Comparison of ENCODE assay signal across 12 mouse cellular contexts in the genomic region with DNA sequence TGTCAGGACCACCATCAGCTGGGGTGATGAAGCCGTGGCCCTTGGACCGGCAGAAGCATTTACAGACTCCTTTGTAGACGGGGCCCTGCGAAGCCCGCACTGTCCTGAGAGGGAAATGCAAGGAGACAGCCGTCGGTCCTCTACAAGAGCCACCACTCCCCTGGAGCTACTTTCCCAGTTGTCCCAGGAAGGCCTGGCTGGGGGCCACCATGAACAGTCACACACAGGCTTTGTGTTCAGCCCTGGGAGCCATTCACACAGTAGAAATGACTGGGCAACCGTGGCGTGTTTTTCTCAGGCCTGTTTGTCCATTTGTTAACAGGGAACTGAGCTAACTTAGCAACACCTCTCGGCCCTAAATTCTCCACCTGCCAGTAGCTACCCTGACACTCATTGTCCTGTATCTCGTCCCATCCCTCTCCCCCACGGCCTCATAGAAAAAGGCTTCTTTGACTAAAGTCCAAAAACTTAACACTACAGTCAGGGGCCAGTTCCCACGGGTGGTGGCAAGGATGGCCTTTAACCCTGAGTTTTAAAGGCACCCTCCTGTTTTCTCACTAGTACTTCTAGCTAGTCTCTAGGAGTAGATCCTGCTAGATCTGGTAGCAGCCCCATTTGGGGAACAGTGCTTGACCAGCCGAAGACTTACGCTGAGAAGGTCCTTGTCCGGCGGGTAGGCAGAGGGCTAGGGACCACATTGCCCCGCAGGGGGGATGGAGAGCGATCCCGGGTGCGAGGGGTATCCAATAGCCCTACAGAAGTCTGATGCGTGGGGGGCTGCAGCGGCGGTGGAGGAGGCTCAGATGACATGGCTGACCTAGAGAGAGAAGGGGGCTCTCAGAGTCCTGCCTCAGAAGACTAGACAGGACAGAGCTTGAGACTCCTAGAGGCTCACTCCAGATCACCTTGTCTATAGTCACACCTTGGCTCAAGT. TPM values are rescaled to one million over a fixed set of nuclear protein-coding genes. Genes with fewer than 3 reads are reported as not detected.
A peak's percentile ranks its signal among the peaks of the same experiment; 100 is the strongest.
DNase-seq lines count a peak whose midpoint lies in the region; ATAC-seq lines count a peak whose summit lies in the region.
"Had no signal": no experiment of that assay in that cellular context is flagged by ENCODE, and none has a peak within 500 bp of the region (broad histone marks: within the 10 kb centered on the region; RNA-seq: fewer than 3 reads in every experiment).

No protein-coding gene starts in this region.

- no peak overlapping the region for H3K4me2 ChIP-seq in forebrain, embryonic 12.5 days
- no peak overlapping the region for H3K4me2 ChIP-seq in forebrain, embryonic 13.5 days
- no peak overlapping the region for H3K4me2 ChIP-seq in kidney, embryonic 14.5 days (replicated peaks; ENCODE audit: low read depth, low read length)
- no peak overlapping the region for H3K4me2 ChIP-seq in midbrain, embryonic 16.5 days (ENCODE audit: low read length)
- no peak overlapping the region for H3K4me2 ChIP-seq in midbrain, embryonic 13.5 days (replicated peaks)
- H3K4me2 ChIP-seq: embryonic facial prominence, embryonic 15.5 days had no signal

- DNase-seq in kidney, adult 11 months, result peak; percentile 53
- peak; percentile 52 for DNase-seq in layer of hippocampus, adult 9-11 months
- DNase-seq in cerebellum, postnatal 4 days (ENCODE audit: low spot score in 2 of 2), result no peak
- DNase-seq: cerebellum, postnatal 25 days; thymus, adult 18-20 months had no signal

- no peak overlapping the region for H3K27ac ChIP-seq in forebrain, embryonic 12.5 days
- H3K27ac ChIP-seq in forebrain, embryonic 13.5 days, result no peak overlapping the region
- no peak overlapping the region for H3K27ac ChIP-seq in kidney, embryonic 14.5 days (ENCODE audit: low read depth, low read length)
- H3K27ac ChIP-seq in midbrain, embryonic 16.5 days (ENCODE audit: low read length), result no peak overlapping the region
- no peak overlapping the region for H3K27ac ChIP-seq in midbrain, embryonic 13.5 days
- H3K27ac ChIP-seq: embryonic facial prominence, embryonic 15.5 days had no signal

- no peak overlapping the region for H3K4me3 ChIP-seq in forebrain, embryonic 12.5 days (replicated peaks)
- no peak overlapping the region for H3K4me3 ChIP-seq in forebrain, embryonic 13.5 days
- no peak overlapping the region for H3K4me3 ChIP-seq in kidney, embryonic 14.5 days (ENCODE audit: low read length)
- no peak overlapping the region for H3K4me3 ChIP-seq in midbrain, embryonic 16.5 days (ENCODE audit: low read depth, low read length)
- no peak overlapping the region for H3K4me3 ChIP-seq in midbrain, embryonic 13.5 days (replicated peaks)
- H3K4me3 ChIP-seq: embryonic facial prominence, embryonic 15.5 days; megakaryocyte, embryonic 14.5 days had no signal

- 0 out of 2 replicates have a peak overlapping the region, but pooled peaks have one; percentile 4 for H3K9ac ChIP-seq in forebrain, embryonic 12.5 days
- no peak overlapping the region for H3K9ac ChIP-seq in forebrain, embryonic 13.5 days
- no peak overlapping the region for H3K9ac ChIP-seq in kidney, embryonic 14.5 days (ENCODE audit: low read depth, low read length)
- H3K9ac ChIP-seq in midbrain, embryonic 16.5 days (ENCODE audit: low read depth, low read length), result no peak overlapping the region
- no peak overlapping the region for H3K9ac ChIP-seq in midbrain, embryonic 13.5 days (replicated peaks)
- H3K9ac ChIP-seq: embryonic facial prominence, embryonic 15.5 days had no signal

- H3K9me3 ChIP-seq in forebrain, embryonic 12.5 days, result no peaks in the 10 kb centered on the region
- H3K9me3 ChIP-seq in forebrain, embryonic 13.5 days (replicated peaks), result no peaks in the 10 kb centered on the region
- no peaks in the 10 kb centered on the region for H3K9me3 ChIP-seq in kidney, embryonic 14.5 days (ENCODE audit: control insufficient read depth, low read length)
- no peaks in the 10 kb centered on the region for H3K9me3 ChIP-seq in midbrain, embryonic 16.5 days (replicated peaks; ENCODE audit: control insufficient read depth, low read length, poor library complexity, severe bottlenecking)
- no peaks in the 10 kb centered on the region for H3K9me3 ChIP-seq in midbrain, embryonic 13.5 days
- H3K9me3 ChIP-seq: embryonic facial prominence, embryonic 15.5 days; megakaryocyte, embryonic 14.5 days had no signal

- peaks cover 40% of the 10 kb centered on the region for H3K4me1 ChIP-seq in forebrain, embryonic 12.5 days
- H3K4me1 ChIP-seq in forebrain, embryonic 13.5 days, result peaks cover 27% of the 10 kb centered on the region
- H3K4me1 ChIP-seq in kidney, embryonic 14.5 days (ENCODE audit: control insufficient read depth, insufficient read depth, low read length), result peaks cover 9% of the 10 kb centered on the region
- peaks cover 19% of the 10 kb centered on the region for H3K4me1 ChIP-seq in midbrain, embryonic 16.5 days (ENCODE audit: control insufficient read depth, insufficient read depth, low read length)
- H3K4me1 ChIP-seq in midbrain, embryonic 13.5 days (replicated peaks), result peaks cover 55% of the 10 kb centered on the region

- WGBS in forebrain, embryonic 12.5 days, result 86% methylated on average over 24 of the region's 24 CpGs
- 84% methylated on average over 24 of the region's 24 CpGs for WGBS in forebrain, embryonic 13.5 days
- 78% methylated on average over 24 of the region's 24 CpGs for WGBS in kidney, embryonic 14.5 days
- WGBS in midbrain, embryonic 16.5 days, result 77% methylated on average over 24 of the region's 24 CpGs
- 83% methylated on average over 24 of the region's 24 CpGs for WGBS in midbrain, embryonic 13.5 days

- peaks cover 47% of the 10 kb centered on the region for H3K36me3 ChIP-seq in forebrain, embryonic 12.5 days (replicated peaks)
- peaks cover 64% of the 10 kb centered on the region for H3K36me3 ChIP-seq in forebrain, embryonic 13.5 days (ENCODE audit: poor library complexity, severe bottlenecking)
- H3K36me3 ChIP-seq in kidney, embryonic 14.5 days (ENCODE audit: control insufficient read depth, insufficient read depth, low read length), result peaks cover 25% of the 10 kb centered on the region
- H3K36me3 ChIP-seq in midbrain, embryonic 16.5 days (ENCODE audit: control insufficient read depth, insufficient read depth, low read length), result peaks cover 20% of the 10 kb centered on the region
- peaks cover 62% of the 10 kb centered on the region for H3K36me3 ChIP-seq in midbrain, embryonic 13.5 days

- no peak for ATAC-seq in forebrain, embryonic 12.5 days (ENCODE audit: low FRiP score)
- no peak for ATAC-seq in forebrain, embryonic 13.5 days
- no peak for ATAC-seq in kidney, embryonic 14.5 days (ENCODE audit: low FRiP score, low TSS enrichment)
- peak; percentile 16; the same call in 1 of the 2 replicates for ATAC-seq in midbrain, embryonic 16.5 days
- ATAC-seq in midbrain, embryonic 13.5 days, result no peak

- H3K27me3 ChIP-seq in forebrain, embryonic 12.5 days, result no peaks in the 10 kb centered on the region
- H3K27me3 ChIP-seq in forebrain, embryonic 13.5 days, result no peaks in the 10 kb centered on the region
- no peaks in the 10 kb centered on the region for H3K27me3 ChIP-seq in kidney, embryonic 14.5 days (ENCODE audit: control insufficient read depth, insufficient read depth, low read length)
- H3K27me3 ChIP-seq in midbrain, embryonic 16.5 days (ENCODE audit: control insufficient read depth, insufficient read depth, low read depth, low read length), result no peaks in the 10 kb centered on the region
- no peaks in the 10 kb centered on the region for H3K27me3 ChIP-seq in midbrain, embryonic 13.5 days
- H3K27me3 ChIP-seq: embryonic facial prominence, embryonic 15.5 days; megakaryocyte, embryonic 14.5 days had no signal

RNA-seq across cellular contexts. Expression of a gene that starts 8.1 kb away (rescaled TPM):
- 191 and 210 TPM in 2 replicates for polyA plus RNA-seq in forebrain, embryonic 12.5 days (2016; fragmentation: Nextera tagmentation; extraction: Ambion mirVana)
- polyA plus RNA-seq in forebrain, embryonic 13.5 days (2015; fragmentation: Nextera tagmentation; extraction: Ambion mirVana), result 190 and 211 TPM in 2 replicates
- 23.1 and 45.2 TPM in 2 replicates for polyA plus RNA-seq in kidney, embryonic 14.5 days (2014; fragmentation: Nextera tagmentation; extraction: Ambion mirVana)
- polyA plus RNA-seq in midbrain, embryonic 16.5 days (2015; fragmentation: Nextera tagmentation; extraction: Ambion mirVana), result 157 and 181 TPM in 2 replicates
- polyA plus RNA-seq in midbrain, embryonic 13.5 days (2015; fragmentation: Nextera tagmentation; extraction: Ambion mirVana), result 253 and 274 TPM in 2 replicates

RNA-seq across cellular contexts. Expression of a gene that starts 16.7 kb away (rescaled TPM):
- polyA plus RNA-seq in forebrain, embryonic 12.5 days (2016; fragmentation: Nextera tagmentation; extraction: Ambion mirVana), result not detected in 2 replicates
- not detected in 2 replicates for polyA plus RNA-seq in forebrain, embryonic 13.5 days (2015; fragmentation: Nextera tagmentation; extraction: Ambion mirVana)
- polyA plus RNA-seq in kidney, embryonic 14.5 days (2014; fragmentation: Nextera tagmentation; extraction: Ambion mirVana), result not detected in 2 replicates
- polyA plus RNA-seq in midbrain, embryonic 16.5 days (2015; fragmentation: Nextera tagmentation; extraction: Ambion mirVana), result not detected in 2 replicates
- polyA plus RNA-seq in midbrain, embryonic 13.5 days (2015; fragmentation: Nextera tagmentation; extraction: Ambion mirVana), result not detected in 2 replicates
- polyA plus RNA-seq: embryonic facial prominence, embryonic 15.5 days had no signal

RNA-seq across cellular contexts. Expression of a gene that starts 26.4 kb away (rescaled TPM):
- polyA plus RNA-seq in forebrain, embryonic 12.5 days (2016; fragmentation: Nextera tagmentation; extraction: Ambion mirVana), result 24.3 and 25.4 TPM in 2 replicates
- 22.9 and 26.9 TPM in 2 replicates for polyA plus RNA-seq in forebrain, embryonic 13.5 days (2015; fragmentation: Nextera tagmentation; extraction: Ambion mirVana)
- polyA plus RNA-seq in kidney, embryonic 14.5 days (2014; fragmentation: Nextera tagmentation; extraction: Ambion mirVana), result 11.0 and 13.7 TPM in 2 replicates
- polyA plus RNA-seq in midbrain, embryonic 16.5 days (2015; fragmentation: Nextera tagmentation; extraction: Ambion mirVana), result 23.3 and 24.6 TPM in 2 replicates
- 25.1 and 26.2 TPM in 2 replicates for polyA plus RNA-seq in midbrain, embryonic 13.5 days (2015; fragmentation: Nextera tagmentation; extraction: Ambion mirVana)

RNA-seq across cellular contexts. Expression of a gene that starts 26.4 kb away (rescaled TPM):
- 46.7 and 54.1 TPM in 2 replicates for polyA plus RNA-seq in forebrain, embryonic 12.5 days (2016; fragmentation: Nextera tagmentation; extraction: Ambion mirVana)
- polyA plus RNA-seq in forebrain, embryonic 13.5 days (2015; fragmentation: Nextera tagmentation; extraction: Ambion mirVana), result 50.8 and 55.3 TPM in 2 replicates
- polyA plus RNA-seq in kidney, embryonic 14.5 days (2014; fragmentation: Nextera tagmentation; extraction: Ambion mirVana), result 44.5 and 59.4 TPM in 2 replicates
- polyA plus RNA-seq in midbrain, embryonic 16.5 days (2015; fragmentation: Nextera tagmentation; extraction: Ambion mirVana), result 33.7 and 41.0 TPM in 2 replicates
- 54.0 and 55.0 TPM in 2 replicates for polyA plus RNA-seq in midbrain, embryonic 13.5 days (2015; fragmentation: Nextera tagmentation; extraction: Ambion mirVana)

Comparison
In these comparisons a context has a peak if more than half of its experiments do, and no peak if none do; other contexts are left out.
1. DNase-seq: peak in kidney, adult 11 months (single experiment) and layer of hippocampus, adult 9-11 months (single experiment); none in cerebellum, postnatal 4 days (0 of 2).